Mouse (Mus musculus): ENCODE measurements around the gene Il9.

DNA sequence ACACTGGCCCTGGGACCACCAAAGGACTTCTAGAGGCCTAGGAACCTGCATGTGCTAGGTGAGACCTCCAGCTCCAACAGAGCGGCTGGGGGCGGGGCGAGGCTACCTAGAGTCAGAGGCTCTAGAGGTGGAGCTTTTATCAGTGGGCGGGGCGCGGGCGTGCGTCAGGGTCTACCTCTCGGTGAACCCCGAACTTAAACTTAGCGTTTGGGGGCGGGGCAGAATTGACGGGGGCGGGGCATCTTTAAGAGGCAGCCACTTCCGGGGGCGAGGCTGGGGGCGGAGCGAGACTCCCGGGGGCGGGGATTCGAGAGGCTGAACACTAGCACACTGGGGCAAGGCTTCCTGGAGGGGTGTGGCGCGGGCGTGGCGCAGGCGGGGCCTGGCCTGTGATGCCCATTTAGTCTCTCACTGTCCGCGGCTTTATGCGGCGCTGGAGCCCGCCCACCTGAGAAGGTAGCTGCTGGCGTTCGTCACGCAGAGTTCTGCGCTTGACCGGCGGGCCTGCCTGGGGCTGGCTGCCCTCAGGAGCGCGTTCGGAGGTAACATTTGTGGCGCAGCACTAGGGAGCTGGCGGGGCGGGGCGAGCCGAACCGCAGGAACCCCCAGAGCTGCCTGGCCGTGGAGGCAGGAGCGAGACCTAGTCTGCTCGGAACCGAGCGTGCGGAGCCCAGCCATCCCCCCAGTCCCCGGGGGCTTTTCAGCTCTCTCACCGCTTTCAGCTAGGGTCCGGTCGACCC, 40.2 kb upstream of the Il9 start, which contains the start of gene Fbxl21:
- no peak for TF ChIP-seq HCFC1 (IDR thresholded peaks at IDR 0.05; ENCODE audit: borderline replicate concordance, insufficient read depth, low read length)
- no peak for TF ChIP-seq ZNF384 (IDR thresholded peaks at IDR 0.05; ENCODE audit: low read depth, low read length)
- TF ChIP-seq CHD2 (IDR thresholded peaks at IDR 0.05; ENCODE audit: low read depth, low read length): no peak

All from ES-E14 (cell line).